Mouse (Mus musculus): Measurements from ENCODE around the gene Ndufa5. TPM values are rescaled to one million over a fixed set of nuclear protein-coding genes. Genes with fewer than 3 reads are reported as not detected.
A peak's percentile ranks its signal among the peaks of the same experiment; 100 is the strongest.

The Ndufa5 gene
- 389 and 483 TPM in 2 replicates for polyA plus RNA-seq (2014; fragmentation: Nextera tagmentation; extraction: Ambion mirVana)

GRCm38 (mm10) chr6:24527155-24528063 lies at the start of gene Ndufa5:
Gene Ndufa5 (minus strand): TSS chr6:24528013.
- H3K27ac ChIP-seq, result peak within 1 kb of the TSS; percentile 57; the same call in 1 of the 2 replicates
- no peaks in the 10 kb centered on the region for H3K27me3 ChIP-seq (ENCODE audit: control insufficient read depth, insufficient read depth, low read length)
- peak; percentile 97 for DNase-seq (ENCODE audit: low spot score)
- peak within 1 kb of the TSS; percentile 85 for H3K4me3 ChIP-seq (replicated peaks; ENCODE audit: low read length)
- WGBS, result under 1% methylated on average over 53 of the region's 53 CpGs
- ATAC-seq (ENCODE audit: low FRiP score), result peak; percentile 98
- H3K4me2 ChIP-seq (replicated peaks), result peak within 1 kb of the TSS; percentile 63
- H3K4me1 ChIP-seq (replicated peaks; ENCODE audit: control insufficient read depth, insufficient read depth, low read length), result peaks cover 16% of the 10 kb centered on the region
- H3K9me3 ChIP-seq (ENCODE audit: control insufficient read depth, low read length), result no peaks in the 10 kb centered on the region
- peaks cover 6% of the 10 kb centered on the region; the same call in 1 of the 2 replicates for H3K36me3 ChIP-seq (replicated peaks; ENCODE audit: control insufficient read depth, insufficient read depth)
- peak within 1 kb of the TSS; percentile 80 for H3K9ac ChIP-seq

- H3K4me1 ChIP-seq (replicated peaks; ENCODE audit: control insufficient read depth, insufficient read depth, low read length), result no peaks in the 10 kb centered on the region
- ATAC-seq (ENCODE audit: low FRiP score) (no peak), DNase-seq (ENCODE audit: low spot score) (no peak)
These were observed 45.5 kb upstream of the Ndufa5 start for GRCm38 (mm10) chr6:24573319-24573718.

GRCm38 (mm10) chr6:24572431-24572830 lies 44.6 kb upstream of the Ndufa5 start:
- H3K9me3 ChIP-seq (ENCODE audit: control insufficient read depth, low read length), result no peaks in the 10 kb centered on the region
- ATAC-seq (ENCODE audit: low FRiP score) (no peak), DNase-seq (ENCODE audit: low spot score) (no peak)
- no peak overlapping the region for H3K27ac ChIP-seq
- no peak overlapping the region for H3K4me3 ChIP-seq (replicated peaks; ENCODE audit: low read length)
- H3K36me3 ChIP-seq (replicated peaks; ENCODE audit: control insufficient read depth, insufficient read depth), result no peaks in the 10 kb centered on the region
- WGBS, result 92% methylated on average over 14 of the region's 14 CpGs
- H3K9ac ChIP-seq, result no peak overlapping the region
- H3K4me2 ChIP-seq (replicated peaks), result no peak overlapping the region
- no peaks in the 10 kb centered on the region for H3K4me1 ChIP-seq (replicated peaks; ENCODE audit: control insufficient read depth, insufficient read depth, low read length)
- H3K27me3 ChIP-seq (ENCODE audit: control insufficient read depth, insufficient read depth, low read length), result no peaks in the 10 kb centered on the region

More at GRCm38 (mm10) chr6:24573319-24573718, 45.5 kb upstream of the Ndufa5 start:
- H3K36me3 ChIP-seq (replicated peaks; ENCODE audit: control insufficient read depth, insufficient read depth), result no peaks in the 10 kb centered on the region
- no peak overlapping the region for H3K4me3 ChIP-seq (replicated peaks; ENCODE audit: low read length)
- H3K27ac ChIP-seq, result no peak overlapping the region
- H3K9ac ChIP-seq, result no peak overlapping the region
- H3K9me3 ChIP-seq (ENCODE audit: control insufficient read depth, low read length), result no peaks in the 10 kb centered on the region
- no peaks in the 10 kb centered on the region for H3K27me3 ChIP-seq (ENCODE audit: control insufficient read depth, insufficient read depth, low read length)
- no peak overlapping the region for H3K4me2 ChIP-seq (replicated peaks)

GRCm38 (mm10) chr6:24571126-24571525 lies 43.3 kb upstream of the Ndufa5 start:
- no peaks in the 10 kb centered on the region for H3K36me3 ChIP-seq (replicated peaks; ENCODE audit: control insufficient read depth, insufficient read depth)
- WGBS, result 83% methylated on average over 6 of the region's 6 CpGs
- H3K27me3 ChIP-seq (ENCODE audit: control insufficient read depth, insufficient read depth, low read length), result no peaks in the 10 kb centered on the region
- ATAC-seq (ENCODE audit: low FRiP score), result no peak
- H3K4me3 ChIP-seq (replicated peaks; ENCODE audit: low read length), result no peak overlapping the region
- H3K9ac ChIP-seq, result no peak overlapping the region
- no peaks in the 10 kb centered on the region for H3K9me3 ChIP-seq (ENCODE audit: control insufficient read depth, low read length)
- no peak for DNase-seq (ENCODE audit: low spot score)
- no peak overlapping the region for H3K27ac ChIP-seq
- no peak overlapping the region for H3K4me2 ChIP-seq (replicated peaks)
- H3K4me1 ChIP-seq (replicated peaks; ENCODE audit: control insufficient read depth, insufficient read depth, low read length), result no peaks in the 10 kb centered on the region

- no peaks in the 10 kb centered on the region for H3K4me1 ChIP-seq (replicated peaks; ENCODE audit: control insufficient read depth, insufficient read depth, low read length)
- H3K36me3 ChIP-seq (replicated peaks; ENCODE audit: control insufficient read depth, insufficient read depth), result no peaks in the 10 kb centered on the region
- DNase-seq (ENCODE audit: low spot score), result no peak
- ATAC-seq (ENCODE audit: low FRiP score), result no peak
- H3K27me3 ChIP-seq (ENCODE audit: control insufficient read depth, insufficient read depth, low read length), result no peaks in the 10 kb centered on the region
- 74% methylated on average over 11 of the region's 11 CpGs for WGBS
- H3K9ac ChIP-seq, result no peak overlapping the region
- no peak overlapping the region for H3K4me2 ChIP-seq (replicated peaks)
- no peak overlapping the region for H3K4me3 ChIP-seq (replicated peaks; ENCODE audit: low read length)
- no peak overlapping the region for H3K27ac ChIP-seq
- no peaks in the 10 kb centered on the region for H3K9me3 ChIP-seq (ENCODE audit: control insufficient read depth, low read length)
These were observed 42.5 kb upstream of the Ndufa5 start for GRCm38 (mm10) chr6:24570278-24570677.

GRCm38 (mm10) chr6:24569711-24570110 lies 41.9 kb upstream of the Ndufa5 start:
- H3K27ac ChIP-seq, result no peak overlapping the region
- no peaks in the 10 kb centered on the region for H3K36me3 ChIP-seq (replicated peaks; ENCODE audit: control insufficient read depth, insufficient read depth)
- ATAC-seq (ENCODE audit: low FRiP score) (no peak), DNase-seq (ENCODE audit: low spot score) (no peak)
- no peak overlapping the region for H3K9ac ChIP-seq
- no peaks in the 10 kb centered on the region for H3K9me3 ChIP-seq (ENCODE audit: control insufficient read depth, low read length)
- no peak overlapping the region for H3K4me3 ChIP-seq (replicated peaks; ENCODE audit: low read length)
- H3K27me3 ChIP-seq (ENCODE audit: control insufficient read depth, insufficient read depth, low read length), result no peaks in the 10 kb centered on the region
- WGBS, result 98% methylated on average over 1 of the region's 1 CpGs
- no peak overlapping the region for H3K4me2 ChIP-seq (replicated peaks)
- H3K4me1 ChIP-seq (replicated peaks; ENCODE audit: control insufficient read depth, insufficient read depth, low read length), result no peaks in the 10 kb centered on the region

- Histone ChIP-seq H3K36me3 (replicated peaks; ENCODE audit: control insufficient read depth, insufficient read depth) (no peaks in the 10 kb centered on the region), H3K4me3 (replicated peaks; ENCODE audit: low read length) (no peak overlapping the region), H3K9ac (no peak overlapping the region), H3K9me3 (ENCODE audit: control insufficient read depth, low read length) (no peaks in the 10 kb centered on the region), H3K27me3 (ENCODE audit: control insufficient read depth, insufficient read depth, low read length) (no peaks in the 10 kb centered on the region), H3K4me1 (replicated peaks; ENCODE audit: control insufficient read depth, insufficient read depth, low read length) (no peaks in the 10 kb centered on the region), H3K4me2 (replicated peaks) (no peak overlapping the region), H3K27ac (no peak overlapping the region)
- WGBS, result 86% methylated on average over 5 of the region's 5 CpGs
- DNase-seq (ENCODE audit: low spot score) (no peak), ATAC-seq (ENCODE audit: low FRiP score) (no peak)
These were observed 41.1 kb upstream of the Ndufa5 start for GRCm38 (mm10) chr6:24568963-24569362.

GRCm38 (mm10) chr6:24564886-24565285 lies 37.1 kb upstream of the Ndufa5 start:
- Histone ChIP-seq H3K4me1 (replicated peaks; ENCODE audit: control insufficient read depth, insufficient read depth, low read length) (no peaks in the 10 kb centered on the region), H3K4me2 (replicated peaks) (no peak overlapping the region), H3K27ac (no peak overlapping the region), H3K27me3 (ENCODE audit: control insufficient read depth, insufficient read depth, low read length) (no peaks in the 10 kb centered on the region), H3K4me3 (replicated peaks; ENCODE audit: low read length) (no peak overlapping the region), H3K36me3 (replicated peaks; ENCODE audit: control insufficient read depth, insufficient read depth) (no peaks in the 10 kb centered on the region), H3K9me3 (ENCODE audit: control insufficient read depth, low read length) (no peaks in the 10 kb centered on the region), H3K9ac (no peak overlapping the region)
- DNase-seq (ENCODE audit: low spot score) (no peak), ATAC-seq (ENCODE audit: low FRiP score) (no peak)
- WGBS, result 98% methylated on average over 1 of the region's 1 CpGs

- DNase-seq (ENCODE audit: low spot score) (no peak), ATAC-seq (ENCODE audit: low FRiP score) (no peak)
- no peaks in the 10 kb centered on the region for H3K4me1 ChIP-seq (replicated peaks; ENCODE audit: control insufficient read depth, insufficient read depth, low read length)
- no peaks in the 10 kb centered on the region for H3K9me3 ChIP-seq (ENCODE audit: control insufficient read depth, low read length)
- H3K9ac ChIP-seq, result no peak overlapping the region
- H3K27me3 ChIP-seq (ENCODE audit: control insufficient read depth, insufficient read depth, low read length), result no peaks in the 10 kb centered on the region
- 77% methylated on average over 9 of the region's 9 CpGs for WGBS
- no peak overlapping the region for H3K4me2 ChIP-seq (replicated peaks)
- H3K27ac ChIP-seq, result no peak overlapping the region
- no peaks in the 10 kb centered on the region for H3K36me3 ChIP-seq (replicated peaks; ENCODE audit: control insufficient read depth, insufficient read depth)
- no peak overlapping the region for H3K4me3 ChIP-seq (replicated peaks; ENCODE audit: low read length)
These were observed 36.3 kb upstream of the Ndufa5 start for GRCm38 (mm10) chr6:24564081-24564480.
